Mouse (Mus musculus) E14TG2a.4 (cell line): Measurements from ENCODE around the gene Fbxo48.

Experiments used
- CTCF ChIP-seq: conservative IDR thresholded peaks from 2 replicates; pipeline ENCODE4 v1.5.1; 2014; ENCODE audit warnings: low read length
- NANOG ChIP-seq: IDR thresholded peaks from 2 replicates; pipeline ENCODE4 v1.6.1; 2014; ENCODE audit warnings: borderline replicate concordance, low read length, mixed read lengths
- POU5F1 ChIP-seq: IDR thresholded peaks from 2 replicates; pipeline ENCODE4 v1.6.1; 2014; ENCODE audit warnings: low read length, borderline replicate concordance

DNA sequence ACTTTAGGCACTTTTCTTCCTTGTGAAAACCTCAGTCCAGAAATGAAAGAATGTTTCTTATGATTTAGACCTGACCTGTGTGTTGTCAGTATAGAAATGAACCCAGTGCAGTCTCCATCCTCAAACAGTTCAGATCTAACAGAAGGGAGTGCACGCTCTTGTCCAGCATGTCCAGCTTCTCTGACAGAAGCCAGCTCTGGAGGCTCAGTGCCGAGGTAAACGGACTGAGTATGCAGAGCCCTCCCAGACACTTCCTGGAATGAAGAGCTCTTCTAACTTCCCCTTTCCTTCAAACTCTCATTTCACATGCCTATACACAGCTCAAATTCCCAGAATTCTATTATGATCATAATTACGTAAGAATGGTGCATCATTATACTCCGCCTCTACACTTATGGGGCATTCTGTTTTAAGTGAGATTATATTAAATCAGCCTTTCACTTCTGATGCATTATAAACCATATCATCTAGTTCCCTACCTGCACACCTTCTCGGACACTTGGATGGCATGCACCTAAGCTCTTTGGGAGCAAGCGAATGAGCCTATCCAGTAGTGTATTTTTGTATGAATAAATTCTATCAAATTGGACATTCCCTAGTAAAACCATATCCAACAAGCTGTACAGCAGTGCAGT, 51.7 kb downstream of the Fbxo48 start:
- no peak for TF ChIP-seq CTCF
- TF ChIP-seq POU5F1: no peak
- TF ChIP-seq NANOG: no peak
